Mouse (Mus musculus) thymus, adult 2 months (tissue): ENCODE measurements at regions not wholly inside any gene's neighbourhood (a gene's known extent, or its start where the extent isn't known, plus 50 kb on each side); places are given as distances from the start of the nearest gene placed in this dataset.

Experiments used
- CTCF ChIP-seq: fragments of 200-500 bp; IDR thresholded peaks from 2 replicates; pipeline ENCODE4 v1.5.1; 2012; ENCODE audit warnings: mild to moderate bottlenecking, control low read depth, low read length, moderate library complexity, borderline replicate concordance; ENCODE audit not compliant: control insufficient read depth, poor library complexity, insufficient read depth; ENCODE audit errors: extremely low read depth
- POLR2A ChIP-seq: fragments of 200-500 bp; IDR thresholded peaks from 2 replicates; pipeline ENCODE4 v1.6.1; 2012; ENCODE audit warnings: mild to moderate bottlenecking, low read length, control low read depth, moderate library complexity; ENCODE audit not compliant: control insufficient read depth, poor library complexity, insufficient read depth; ENCODE audit errors: extremely low read depth

GRCm38 (mm10) chr2:160148031-160148430 lies 185.9 kb downstream of the Gm826 start:
- no peak for TF ChIP-seq CTCF
- TF ChIP-seq POLR2A, result no peak
